Mouse (Mus musculus): ENCODE data around the gene Ptn.

DNA sequence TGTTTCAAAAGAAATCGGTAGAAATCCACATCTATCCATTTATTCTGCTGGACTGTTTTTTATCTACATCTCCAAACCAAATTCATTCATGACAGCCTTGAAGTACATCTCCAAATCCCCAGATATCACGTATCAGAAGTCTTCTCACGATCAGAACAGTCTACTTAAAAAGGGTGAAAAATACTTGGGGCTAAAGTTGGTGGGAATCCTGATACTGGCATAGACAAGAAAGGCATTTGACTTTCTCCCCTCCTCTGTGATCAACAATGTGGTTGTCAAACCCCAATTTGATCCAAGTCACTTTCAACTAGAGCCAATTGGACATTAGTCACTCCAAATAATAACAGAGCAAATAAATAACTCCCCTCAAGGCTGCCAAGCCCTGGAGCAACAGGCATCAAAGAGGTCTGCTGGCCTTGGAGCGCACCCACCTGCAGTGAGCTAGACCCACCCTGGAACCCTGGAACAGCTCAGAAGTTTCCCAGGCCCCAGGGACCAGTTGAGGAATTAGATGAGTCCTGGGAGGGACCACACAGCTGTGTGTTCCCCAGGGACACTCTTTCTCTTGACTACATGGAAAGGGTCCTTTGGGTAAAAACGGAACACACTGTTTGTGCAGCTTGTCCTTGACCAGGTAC lies 9.6 kb downstream of the Ptn start:
- TF ChIP-seq TAL1 (IDR thresholded peaks at IDR 0.05; ENCODE audit: low read length), result no peak
- TF ChIP-seq GATA1 (IDR thresholded peaks at IDR 0.05; ENCODE audit: low read length), result no peak

All from erythroblast, embryonic 14.5 days (primary cell).